Mouse (Mus musculus) thymus, adult 2 months (tissue): ENCODE measurements around the gene Arap1.

Source experiments
- CTCF ChIP-seq: fragments of 200-500 bp; IDR thresholded peaks from 2 replicates; pipeline ENCODE4 v1.5.1; 2012; ENCODE audit warnings: mild to moderate bottlenecking, control low read depth, low read length, moderate library complexity, borderline replicate concordance; ENCODE audit not compliant: control insufficient read depth, poor library complexity, insufficient read depth; ENCODE audit errors: extremely low read depth
- POLR2A ChIP-seq: fragments of 200-500 bp; IDR thresholded peaks from 2 replicates; pipeline ENCODE4 v1.6.1; 2012; ENCODE audit warnings: mild to moderate bottlenecking, low read length, control low read depth, moderate library complexity; ENCODE audit not compliant: control insufficient read depth, poor library complexity, insufficient read depth; ENCODE audit errors: extremely low read depth

DNA sequence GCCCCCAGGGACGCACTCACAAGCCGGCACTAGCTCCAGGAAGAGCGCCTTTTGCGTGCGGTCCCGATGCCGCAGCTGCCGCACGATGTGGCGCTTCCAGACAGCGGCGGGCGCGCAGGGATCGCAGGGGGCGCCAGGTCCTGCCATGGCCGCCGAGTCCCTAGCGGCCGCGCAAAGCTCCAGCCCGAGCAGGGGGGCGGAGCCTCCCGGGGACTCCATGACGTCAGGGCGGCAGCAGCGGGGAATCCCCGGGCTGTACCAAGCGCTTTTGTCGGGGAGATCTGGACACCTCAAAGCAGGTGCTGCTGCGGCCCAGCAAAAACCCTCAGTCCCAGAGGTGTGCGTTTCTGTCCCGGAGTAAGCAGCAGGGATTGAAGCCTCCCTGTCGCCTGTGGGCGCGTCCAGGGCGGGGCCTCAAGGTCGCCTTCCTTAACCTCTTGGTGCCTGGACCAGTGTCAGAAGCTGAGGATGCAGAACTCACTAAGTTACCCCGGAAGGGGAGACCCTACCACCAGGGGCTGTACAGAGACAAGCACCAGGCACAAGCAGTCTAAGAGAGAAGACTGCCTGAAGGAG lies 45.9 kb upstream of the Arap1 start, which contains the start of gene Atg16l2:
- TF ChIP-seq POLR2A: peak; percentile 78
- peak; percentile 70; the same call in 1 of the 2 replicates for TF ChIP-seq CTCF
